Mouse (Mus musculus): ENCODE results near the gene Dnajc12. TPM values are rescaled to one million over a fixed set of nuclear protein-coding genes. Genes with fewer than 3 reads are reported as not detected.

Dnajc12 gene
- total RNA-seq (2012; rRNA removed) (2.7 and 2.9 TPM in 2 replicates), polyA plus RNA-seq (2012; ENCODE audit: insufficient read depth in 1 of 2, insufficient read length in 2 of 2, low read depth in 1 of 2, low replicate concordance in 2 of 2, missing spikeins in 1 of 2) (1 to 10 TPM in 1 of 2 experiments, not detected in 1; 7.3 TPM)

GRCm38 (mm10) chr10:63382372-63383279 is at the start of gene Dnajc12:
Dnajc12 (plus strand) TSS chr10:63382443.
- H3K9me3 ChIP-seq (replicated peaks; ENCODE audit: insufficient read depth, low read length), result no peaks in the 10 kb centered on the region
- H3K79me2 ChIP-seq (ENCODE audit: control insufficient read depth, insufficient read depth, low read length, poor library complexity), result no peaks in the 10 kb centered on the region
- peaks cover 0 to 3% of the 10 kb centered on the region in 2 experiments; a peak in 1 of 4 replicates for H3K4me1 ChIP-seq (ENCODE audit: control insufficient read depth in 1 of 2, insufficient read depth in 2 of 2, low read length in 2 of 2)
- H3K27ac ChIP-seq (ENCODE audit: control insufficient read depth, low read depth, low read length), result peak within 1 kb of the TSS; percentile 56
- no peaks in the 10 kb centered on the region for H3K27me3 ChIP-seq (ENCODE audit: control insufficient read depth in 1 of 2, insufficient read depth in 2 of 2, low read length in 2 of 2)
- H3K4me3 ChIP-seq (ENCODE audit: control insufficient read depth in 1 of 2, insufficient read depth in 1 of 2, low read depth in 2 of 2, low read length in 2 of 2), result peak within 1 kb of the TSS; percentile 58 to 72
- peak within 1 kb of the TSS; percentile 75 for H3K9ac ChIP-seq (ENCODE audit: control insufficient read depth, low read depth, low read length, poor library complexity, severe bottlenecking)
- peak; percentile 99 for DNase-seq (ENCODE audit: low read depth, low spot score)
- H3K36me3 ChIP-seq (ENCODE audit: control insufficient read depth in 1 of 2, insufficient read depth in 2 of 2, low read length in 2 of 2), result peaks cover 0 to 3% of the 10 kb centered on the region in 2 experiments; a peak in 2 of 4 replicates
- TF ChIP-seq CHD2 (IDR thresholded peaks at IDR 0.05; ENCODE audit: low read length), result peak; percentile 93
- no peak for TF ChIP-seq EP300 (IDR thresholded peaks at IDR 0.05; ENCODE audit: low read depth in 1 of 2, low read length in 2 of 2)
- peak; percentile 90 for TF ChIP-seq ZNF384 (IDR thresholded peaks at IDR 0.05; ENCODE audit: low read depth, low read length)
- 0 out of 2 replicates have a peak, but pooled peaks have one; percentile 22 for TF ChIP-seq CHD1 (IDR thresholded peaks at IDR 0.05; ENCODE audit: low read depth, low read length)
- TF ChIP-seq E2F4 (IDR thresholded peaks at IDR 0.05; ENCODE audit: borderline replicate concordance, low read depth, low read length), result no peak
- TF ChIP-seq MEF2A (IDR thresholded peaks at IDR 0.05; ENCODE audit: extremely low read depth, insufficient replicate concordance, low read depth, low read length, poor library complexity, severe bottlenecking), result no peak
- peak; percentile 47; the same call in 1 of the 2 replicates for TF ChIP-seq ETS1 (IDR thresholded peaks at IDR 0.05; ENCODE audit: low read depth, low read length)
- TF ChIP-seq POLR2AphosphoS5 (IDR thresholded peaks at IDR 0.05; ENCODE audit: borderline replicate concordance, low read depth, low read length), result no peak
- TF ChIP-seq NRF1 (IDR thresholded peaks at IDR 0.05; ENCODE audit: insufficient read depth, low read depth, low read length, poor library complexity, severe bottlenecking), result 0 out of 2 replicates have a peak, but pooled peaks have one; percentile 15
- TF ChIP-seq MYC (IDR thresholded peaks at IDR 0.05; ENCODE audit: low read depth, low read length), result peak; percentile 87
- peak; percentile 87 for TF ChIP-seq RAD21 (IDR thresholded peaks at IDR 0.05; ENCODE audit: low read depth, low read length)
- TF ChIP-seq ZKSCAN1 (IDR thresholded peaks at IDR 0.05; ENCODE audit: low read depth, low read length), result no peak
- TF ChIP-seq GATA1 (IDR thresholded peaks at IDR 0.05; ENCODE audit: low read depth, low read length), result no peak
- no peak for TF ChIP-seq USF2 (IDR thresholded peaks at IDR 0.05; ENCODE audit: borderline replicate concordance in 1 of 2, insufficient read depth in 1 of 2, low read depth in 1 of 2, low read length in 2 of 2)
- peak; percentile 42 to 92; a peak in 3 of 4 replicates for TF ChIP-seq POLR2A (IDR thresholded peaks at IDR 0.05; ENCODE audit: control insufficient read depth in 1 of 2, insufficient read depth in 1 of 2, low read depth in 1 of 2, low read length in 2 of 2, poor library complexity in 1 of 2)
- TF ChIP-seq MYB (IDR thresholded peaks at IDR 0.05; ENCODE audit: low read depth, low read length), result no peak
- TF ChIP-seq UBTF (IDR thresholded peaks at IDR 0.05; ENCODE audit: borderline replicate concordance, insufficient read depth, low read depth, low read length), result no peak
- TF ChIP-seq MXI1 (IDR thresholded peaks at IDR 0.05; ENCODE audit: low read depth, low read length), result peak; percentile 83
- peak; percentile 59; the same call in 1 of the 2 replicates for TF ChIP-seq TCF12 (IDR thresholded peaks at IDR 0.05; ENCODE audit: low read depth, low read length)
- peak; percentile 39; the same call in 1 of the 2 replicates for TF ChIP-seq USF1 (IDR thresholded peaks at IDR 0.05; ENCODE audit: low read depth, low read length)
- peak; percentile 98 for TF ChIP-seq HCFC1 (IDR thresholded peaks at IDR 0.05; ENCODE audit: low read depth, low read length)
- TF ChIP-seq MAFK (IDR thresholded peaks at IDR 0.05; ENCODE audit: borderline replicate concordance, low read depth, low read length), result no peak
- peak; percentile 89 for TF ChIP-seq KAT2A (conservative IDR thresholded peaks at IDR 0.05; ENCODE audit: low read depth, low read length)
- TF ChIP-seq MAX (IDR thresholded peaks at IDR 0.05; ENCODE audit: low read length), result peak; percentile 63; the same call in 1 of the 2 replicates
- TF ChIP-seq BHLHE40 (IDR thresholded peaks at IDR 0.05; ENCODE audit: borderline replicate concordance, low read depth, low read length), result no peak
- no peak for TF ChIP-seq JUND (IDR thresholded peaks at IDR 0.05; ENCODE audit: low read depth, low read length)
- peak; percentile 45 for TF ChIP-seq SMC3 (IDR thresholded peaks at IDR 0.05; ENCODE audit: low read depth, low read length)
- peak; percentile 46 for TF ChIP-seq ZC3H11A (IDR thresholded peaks at IDR 0.05; ENCODE audit: low read depth, low read length)
- TF ChIP-seq TAL1 (IDR thresholded peaks at IDR 0.05; ENCODE audit: low read length), result no peak
- peak; percentile 71; the same call in 1 of the 2 replicates for TF ChIP-seq POLR2AphosphoS2 (IDR thresholded peaks at IDR 0.05; ENCODE audit: low read length)
- 0 out of 2 replicates have a peak, but pooled peaks have one; percentile 32 for TF ChIP-seq MAZ (IDR thresholded peaks at IDR 0.05; ENCODE audit: low read depth, low read length)
- peak; percentile 86 for TF ChIP-seq NELFE (IDR thresholded peaks at IDR 0.05; ENCODE audit: low read depth, low read length)
- no peak for TF ChIP-seq GABPA (IDR thresholded peaks at IDR 0.05; ENCODE audit: low read depth, low read length)
